Mouse (Mus musculus): ENCODE measurements around the gene Ppp1r14d.
A peak's percentile ranks its signal among the peaks of the same experiment; 100 is the strongest.

Ppp1r14d gene

GRCm38 (mm10) chr2:119229775-119230704 is at the start of gene Ppp1r14d:
Ppp1r14d (minus strand) TSS chr2:119229906.
- DNase-seq (ENCODE audit: low read depth): no peak

DNA sequence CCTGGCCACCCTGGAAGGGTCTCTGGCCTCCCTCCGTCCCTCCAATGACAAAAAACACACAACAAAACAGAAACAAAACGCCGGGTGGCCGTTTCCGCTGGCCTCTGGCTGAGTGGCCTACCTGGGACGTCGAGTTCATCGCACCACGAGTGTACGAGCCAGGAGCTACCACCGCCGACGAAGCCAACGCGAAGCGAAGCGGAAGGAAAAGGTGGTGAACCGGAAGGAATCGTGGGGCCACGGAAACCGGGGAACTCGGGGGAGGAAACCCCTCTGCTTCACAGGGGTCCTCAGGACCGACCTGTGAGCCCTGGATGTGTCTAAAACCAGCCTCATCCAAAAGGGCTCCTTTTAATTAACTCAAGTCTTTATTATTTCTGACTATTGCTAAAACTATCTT is 48.1 kb upstream of the Ppp1r14d start:
- no peak for DNase-seq (ENCODE audit: low read depth)

- no peak for DNase-seq (ENCODE audit: low read depth)
These were observed 47.2 kb upstream of the Ppp1r14d start for GRCm38 (mm10) chr2:119276926-119277325.

- DNase-seq (ENCODE audit: low read depth): no peak
These were observed 44.4 kb upstream of the Ppp1r14d start for GRCm38 (mm10) chr2:119274126-119274525.

DNA sequence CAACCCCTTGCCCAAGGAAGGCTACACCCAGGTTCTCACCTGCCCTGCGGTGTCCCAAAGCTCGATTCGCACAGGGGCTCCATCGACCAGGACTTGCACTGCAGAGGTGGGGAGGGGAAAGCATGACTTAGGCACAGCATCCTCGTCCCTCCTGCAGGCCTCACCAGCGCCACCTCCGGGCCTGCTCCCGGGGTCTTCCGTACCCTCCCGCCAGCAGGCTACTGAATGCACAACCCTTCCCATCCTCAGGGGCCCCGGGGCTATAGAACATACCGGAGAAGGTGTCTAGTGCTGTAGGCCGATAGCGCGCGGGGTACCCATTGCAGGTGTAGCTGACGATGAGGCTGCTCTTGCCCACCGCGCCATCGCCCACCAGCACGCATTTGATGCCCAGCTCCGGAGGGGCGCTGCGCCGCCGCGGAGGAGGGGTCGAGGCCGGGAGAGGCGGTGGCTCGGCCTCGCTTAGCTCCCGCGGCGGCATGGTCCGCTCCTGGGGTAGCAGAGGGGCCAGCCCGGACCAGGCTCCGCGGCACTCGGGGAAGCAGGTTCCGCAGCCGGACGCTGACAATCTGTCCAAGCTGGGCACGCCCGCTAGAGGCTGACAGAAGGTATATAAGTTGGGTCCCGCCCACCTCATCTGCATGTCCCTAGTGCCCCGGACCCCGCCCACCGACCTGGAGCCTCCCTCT is 41.1 kb upstream of the Ppp1r14d start, which contains the start of gene Rhov:
Gene Rhov, minus strand, starts transcription at position 630 of the 689 bp plus-strand sequence.
- peak; percentile 59 for DNase-seq (ENCODE audit: low read depth)

DNA sequence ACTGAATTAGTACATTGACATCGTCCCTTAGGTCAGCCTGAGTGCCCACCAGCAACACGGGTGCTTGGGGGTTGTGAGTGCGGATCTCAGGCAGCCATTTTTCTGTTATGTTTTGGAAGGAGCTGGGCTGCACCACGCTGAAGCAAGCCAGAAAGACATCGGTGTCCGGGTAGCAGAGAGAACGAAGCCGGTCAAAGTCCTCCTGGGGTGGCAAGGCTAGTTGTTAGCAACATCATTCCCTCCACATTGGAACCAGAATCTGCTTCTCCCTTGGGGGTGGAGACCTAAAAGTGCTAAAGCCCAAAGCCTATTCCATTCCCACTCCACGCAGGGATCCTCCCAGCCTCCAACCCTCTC is 40.6 kb upstream of the Ppp1r14d start:
- no peak for DNase-seq (ENCODE audit: low read depth)

GRCm38 (mm10) chr2:119263813-119264212 is 34.1 kb upstream of the Ppp1r14d start:
- DNase-seq (ENCODE audit: low read depth): no peak

DNA sequence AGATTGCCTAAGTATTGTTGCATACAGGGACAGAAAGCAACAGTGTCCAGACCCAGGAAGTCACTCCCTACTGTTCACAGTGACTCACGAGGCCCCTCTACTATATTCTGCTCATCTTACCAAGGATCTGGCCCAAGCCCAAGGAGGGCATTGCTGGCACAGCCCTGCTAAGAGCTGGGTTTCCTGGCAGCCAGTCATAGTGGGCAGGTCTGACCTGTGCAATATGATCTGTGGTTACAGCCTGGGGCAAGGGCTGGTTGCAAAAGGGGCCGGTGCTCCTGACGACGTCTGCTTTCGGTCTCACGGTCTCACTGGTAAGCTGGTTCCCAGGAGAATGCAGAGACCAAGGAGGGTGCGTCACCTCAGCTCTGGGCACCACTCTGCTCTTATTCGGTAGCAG is 33.3 kb upstream of the Ppp1r14d start:
- peak; percentile 33 for DNase-seq (ENCODE audit: low read depth)

- DNase-seq (ENCODE audit: low read depth): no peak
These were observed 31.6 kb upstream of the Ppp1r14d start for GRCm38 (mm10) chr2:119261326-119261725.

- no peak for DNase-seq (ENCODE audit: low read depth)
These were observed 30.8 kb upstream of the Ppp1r14d start for GRCm38 (mm10) chr2:119260518-119260917.

DNA sequence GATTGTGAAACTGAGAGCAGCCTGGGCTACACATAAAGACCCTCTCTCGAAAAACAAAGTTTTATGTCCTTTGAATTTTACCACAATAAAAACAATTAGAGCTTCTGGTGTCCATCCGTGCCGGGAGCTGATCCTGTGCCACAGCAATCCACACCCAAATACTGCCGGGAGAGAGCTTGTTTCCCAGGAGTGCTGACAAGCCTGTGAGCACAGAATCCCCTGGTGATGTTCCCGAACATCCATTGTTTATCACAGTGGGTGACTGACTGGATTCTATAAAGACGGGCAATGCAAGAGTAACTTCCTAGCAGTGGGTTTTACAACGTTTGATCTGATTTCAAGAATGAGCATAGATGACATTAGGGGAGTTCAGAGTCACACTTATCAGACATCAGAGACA is 25.3 kb upstream of the Ppp1r14d start:
- DNase-seq (ENCODE audit: low read depth): no peak

DNA sequence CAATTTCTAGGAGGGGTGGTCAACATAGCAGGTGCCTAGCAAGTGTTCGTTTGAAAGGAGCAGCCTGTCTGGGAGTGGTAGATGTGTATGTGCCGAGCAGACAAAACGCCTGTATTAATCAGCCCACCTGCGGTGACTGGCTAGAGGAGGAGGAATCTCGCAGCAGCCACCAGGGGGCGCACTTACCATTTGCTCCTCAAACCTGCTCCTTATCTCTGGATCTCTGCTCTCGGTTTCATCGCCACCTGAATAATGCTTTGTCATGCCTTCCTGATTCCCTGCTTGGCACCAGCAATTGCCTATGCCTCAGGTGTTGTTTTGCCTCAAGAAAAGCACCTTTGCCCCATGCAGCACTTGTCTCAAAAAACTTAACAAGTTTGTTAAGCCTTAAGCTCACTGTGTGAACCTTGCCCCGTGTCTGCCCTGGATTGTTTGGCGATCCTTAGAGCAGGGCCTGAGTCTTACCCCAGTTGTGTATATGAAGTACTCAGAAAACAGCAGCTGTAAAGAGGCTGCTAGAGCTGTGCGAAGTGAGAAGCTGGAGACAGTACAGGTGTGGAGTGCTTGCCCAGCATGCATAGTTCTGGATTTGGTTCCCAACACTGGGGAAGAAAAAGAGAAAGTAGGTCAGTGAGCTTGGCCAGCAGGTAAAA is 21.2 kb upstream of the Ppp1r14d start:
- DNase-seq (ENCODE audit: low read depth): peak; percentile 79

DNA sequence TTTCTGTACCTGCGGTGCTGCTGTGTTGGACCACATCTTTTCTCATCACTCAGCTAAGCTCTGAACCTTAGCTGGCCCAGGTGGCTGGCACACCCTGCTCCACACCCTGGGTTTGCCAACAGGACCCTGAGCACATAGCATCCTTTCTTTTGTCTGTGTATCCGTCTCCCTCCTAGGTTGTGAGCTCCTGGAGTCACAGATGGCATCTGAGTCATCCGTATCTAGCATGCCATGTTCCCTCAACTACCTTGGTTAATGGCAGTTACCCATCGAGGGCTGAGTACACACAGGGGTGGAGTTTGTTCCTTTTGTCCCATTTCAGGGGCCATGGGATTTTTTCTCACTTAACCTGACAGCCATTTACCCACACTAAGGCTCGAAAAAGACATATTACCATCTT is 20.7 kb upstream of the Ppp1r14d start:
- DNase-seq (ENCODE audit: low read depth): no peak

DNA sequence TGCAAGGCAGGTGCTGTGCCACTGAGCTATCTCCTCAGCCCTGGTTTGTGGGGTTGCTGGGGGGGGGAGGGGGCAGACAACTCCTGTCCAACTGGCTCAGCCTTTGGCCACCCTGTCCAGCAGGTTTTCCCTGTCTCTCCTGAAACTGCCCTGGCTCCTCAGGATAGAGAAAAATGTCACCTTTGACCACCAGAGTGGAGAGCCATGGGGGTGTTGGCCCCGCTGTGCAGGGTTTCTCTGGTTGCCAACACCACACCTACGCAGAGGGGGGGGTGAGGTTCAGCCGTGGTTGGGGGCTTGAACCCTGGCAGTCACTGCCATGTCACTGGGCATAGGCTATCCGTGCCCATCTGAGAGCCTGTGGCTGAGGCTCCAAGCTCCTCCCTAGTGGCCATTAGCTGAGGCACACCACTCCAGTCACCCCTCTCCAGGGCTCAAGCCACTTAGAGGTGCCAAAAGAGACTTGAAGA is 19.9 kb upstream of the Ppp1r14d start:
- no peak for DNase-seq (ENCODE audit: low read depth)

DNA sequence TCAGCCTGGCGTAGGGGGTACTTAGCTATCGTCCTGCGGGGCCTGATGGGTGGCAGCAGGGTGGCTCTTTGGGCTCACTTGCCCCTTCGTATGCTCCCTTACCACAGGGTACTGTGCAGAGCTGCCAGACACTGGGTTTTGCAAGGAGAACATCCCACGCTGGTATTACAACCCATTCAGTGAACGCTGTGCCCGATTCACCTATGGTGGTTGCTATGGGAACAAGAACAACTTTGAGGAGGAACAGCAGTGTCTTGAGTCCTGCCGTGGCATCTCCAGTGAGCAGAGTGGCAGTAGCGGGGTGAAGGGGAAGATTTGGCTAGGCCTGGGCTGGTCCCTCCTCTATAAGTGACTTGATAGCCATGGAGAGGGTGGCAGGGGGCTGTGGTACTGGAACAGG is 18.2 kb upstream of the Ppp1r14d start:
- DNase-seq (ENCODE audit: low read depth): no peak

DNA sequence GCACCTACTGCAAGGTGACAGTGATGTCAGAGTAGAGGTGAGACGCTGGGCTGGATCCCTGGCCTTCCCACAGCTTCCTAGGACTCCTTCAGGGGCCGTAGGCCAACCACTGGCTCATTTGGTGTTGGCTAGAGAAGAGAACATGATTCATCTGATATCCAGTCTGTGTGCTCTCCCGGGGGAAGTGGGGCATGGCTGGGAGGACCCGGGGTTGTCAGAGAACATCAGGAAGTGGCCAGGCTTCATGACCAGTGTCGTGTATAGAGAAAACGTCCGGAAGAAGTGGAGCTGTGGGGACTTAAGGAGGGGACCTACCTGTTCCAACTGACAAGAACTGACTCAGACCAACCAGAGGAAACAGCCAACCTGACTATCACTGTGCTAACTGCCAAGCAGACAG is 15.5 kb upstream of the Ppp1r14d start:
- DNase-seq (ENCODE audit: low read depth): no peak

DNA sequence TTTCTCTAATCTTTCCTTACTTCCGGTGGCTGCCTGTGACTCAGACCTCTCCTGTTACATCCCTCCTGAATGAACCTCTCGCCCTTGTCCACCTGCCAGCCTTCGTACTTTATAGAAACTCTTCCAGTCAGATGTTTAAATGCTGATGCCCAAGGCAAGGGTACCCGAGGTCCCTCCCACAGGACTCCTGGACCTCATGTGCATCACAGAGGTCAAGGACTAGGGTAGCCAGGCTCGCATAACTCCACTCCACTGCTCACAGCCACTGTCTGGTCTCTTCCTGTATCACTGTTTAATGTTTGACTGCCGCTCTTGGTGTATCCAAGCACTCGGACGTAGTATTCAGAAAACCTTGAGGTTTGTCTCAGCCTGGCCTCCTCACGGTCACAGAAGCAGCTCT is 12.8 kb upstream of the Ppp1r14d start:
- DNase-seq (ENCODE audit: low read depth): no peak

GRCm38 (mm10) chr2:119240819-119241186 is 11.1 kb upstream of the Ppp1r14d start:
- no peak for DNase-seq (ENCODE audit: low read depth)

DNA sequence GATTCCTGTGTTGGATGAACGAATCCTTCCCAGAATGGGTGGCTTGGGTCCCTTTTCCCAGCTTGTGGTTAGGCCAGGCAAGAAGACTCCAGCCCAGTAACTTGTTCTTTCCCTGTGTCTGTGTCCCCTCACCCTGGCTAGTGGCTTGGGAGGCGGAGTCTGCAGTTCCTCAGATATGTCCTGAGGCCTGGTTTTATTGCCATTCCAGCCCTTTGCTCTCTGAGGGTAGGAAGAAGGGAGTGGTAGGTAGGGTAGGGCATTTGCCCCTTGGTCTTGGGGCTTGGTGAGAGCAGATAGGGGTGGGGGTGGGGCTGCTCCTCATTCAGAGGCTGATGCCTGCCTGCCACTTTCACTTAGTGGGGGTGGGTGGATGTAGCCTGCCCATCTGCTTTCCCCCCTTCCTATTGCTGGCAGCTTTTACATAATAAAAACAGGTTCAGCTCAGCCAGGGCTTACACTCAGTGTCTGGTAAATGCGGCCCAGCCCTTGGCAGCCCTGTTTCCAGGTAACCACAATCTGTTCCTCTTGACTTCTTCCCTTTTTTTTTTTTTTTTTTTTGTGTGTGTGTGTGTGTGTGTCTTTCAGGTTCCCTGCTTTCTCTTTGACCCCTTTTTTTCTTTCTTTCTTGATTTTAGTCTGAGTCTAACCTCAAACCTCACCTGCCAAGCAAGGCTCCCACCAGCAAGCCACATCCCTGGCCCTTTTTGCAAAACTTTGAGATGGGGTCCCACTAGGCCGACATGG is 10.5 kb upstream of the Ppp1r14d start:
- DNase-seq (ENCODE audit: low read depth): no peak

GRCm38 (mm10) chr2:119238671-119239070 is 9.0 kb upstream of the Ppp1r14d start:
- no peak for DNase-seq (ENCODE audit: low read depth)

- DNase-seq (ENCODE audit: low read depth): no peak
These were observed 8.1 kb upstream of the Ppp1r14d start for GRCm38 (mm10) chr2:119237871-119238220.

- DNase-seq (ENCODE audit: low read depth): no peak
These were observed 7.6 kb upstream of the Ppp1r14d start, which contains the start of gene Spint1 for GRCm38 (mm10) chr2:119237210-119237870. Spint1 (plus strand) TSS chr2:119237362.

Measured in c-Kit-positive CD71-negative TER-119-negative erythroid progenitor cells, embryonic 14.5 days (primary cell).